Mouse (Mus musculus) liver, embryonic 14.5 days (tissue): ENCODE measurements around the gene Washc4. TPM values are rescaled to one million over a fixed set of nuclear protein-coding genes. Genes with fewer than 3 reads are reported as not detected.

Experiments
- ATAC-seq: fragments of 200-750 bp; cut with Nextera tagmentation; 2 replicates; pipeline ENCODE4 v1.8.0; 2017; ENCODE audit warnings: moderate number of reproducible peaks, mild to moderate bottlenecking, moderate library complexity; ENCODE audit not compliant: insufficient read depth
- DNase-seq, 3 experiments: peaks; one replicate each; pipeline ENCODE4 v3.0.0-alpha.2; 2012 to 2013; ENCODE audit warnings: low read depth in 3 of 3, low spot score in 3 of 3
- H3K27ac ChIP-seq: fragments of 300-500 bp; sonication (generic); 2 replicates; pipeline ENCODE4 v1.5.1; 2014; ENCODE audit warnings: moderate library complexity, mild to moderate bottlenecking, control low read depth, inconsistent platforms
- H3K27me3 ChIP-seq: fragments of 300-500 bp; sonication (generic); 2 replicates; pipeline ENCODE4 v1.6.1; 2014; ENCODE audit warnings: mild to moderate bottlenecking, low read length, moderate library complexity; ENCODE audit not compliant: control insufficient read depth, insufficient read depth
- H3K36me3 ChIP-seq: fragments of 300-500 bp; sonication (generic); replicated peaks from 2 replicates; pipeline ENCODE4 v1.6.1; 2014; ENCODE audit warnings: low read depth; ENCODE audit not compliant: control insufficient read depth, insufficient read depth
- H3K4me1 ChIP-seq, 2 experiments: fragments of 200-500 bp in 1 of 2; fragments of 300-500 bp in 1 of 2; sonication (generic) in 1 of 2; replicated peaks; 2 replicates each; pipeline ENCODE4 v1.6.1; 2012 to 2014; ENCODE audit warnings: antibody characterized with exemption in 1 of 2, inconsistent platforms in 1 of 2, low read length in 1 of 2; ENCODE audit not compliant: control insufficient read depth in 2 of 2, insufficient read depth in 2 of 2
- H3K4me2 ChIP-seq: fragments of 300-500 bp; sonication (generic); 2 replicates; pipeline ENCODE4 v1.6.1; 2014; ENCODE audit warnings: low read depth, mild to moderate bottlenecking, control low read depth, moderate library complexity
- H3K4me3 ChIP-seq, 2 experiments: fragments of 200-500 bp in 1 of 2; fragments of 300-500 bp in 1 of 2; sonication (generic) in 1 of 2; 2 replicates each; pipeline ENCODE4 v1.5.1; 2012 to 2014; ENCODE audit warnings: low read depth in 2 of 2, low read length in 2 of 2, mild to moderate bottlenecking in 2 of 2, control low read depth in 1 of 2, inconsistent platforms in 1 of 2, moderate library complexity in 1 of 2; ENCODE audit not compliant: insufficient read depth in 1 of 2
- H3K9ac ChIP-seq: fragments of 300-500 bp; sonication (generic); replicated peaks from 2 replicates; pipeline ENCODE4 v1.6.1; 2014; ENCODE audit warnings: mild to moderate bottlenecking, control low read depth, moderate library complexity
- H3K9me3 ChIP-seq: fragments of 300-500 bp; sonication (generic); 2 replicates; pipeline ENCODE4 v1.6.1; 2016; ENCODE audit warnings: low read length, mixed read lengths; ENCODE audit not compliant: control insufficient read depth
- CTCF ChIP-seq: IDR thresholded peaks from 2 replicates; pipeline ENCODE4 v1.5.1; 2016; ENCODE audit warnings: antibody characterized with exemption, low read depth, control low read depth
- EP300 ChIP-seq: IDR thresholded peaks from 2 replicates; pipeline ENCODE4 v1.6.1; 2016; ENCODE audit warnings: antibody characterized with exemption, low read depth
- WGBS: fragments of 180-500 bp; shearing (Covaris S2); extraction: QIAGEN DNeasy Blood & Tissue Kit; methylation state at CpG from one replicate; pipeline ENCODE4 v1.1.7; 2014; ENCODE audit not compliant: insufficient replicate concordance; 5-methylcytosine and 5-hydroxymethylcytosine counted together
- polyA plus RNA-seq, 2 experiments: library from polyadenylated mRNA; depleted of rRNA in 1 of 2; stranded (reverse) in 1 of 2; unstranded in 1 of 2; fragments of >200 nt; fragmentation: Nextera tagmentation in 1 of 2; extraction: Ambion mirVana in 1 of 2; gene quantifications; 2 replicates each; pipeline versions ENCODE4 v1.2.1 to v1.2.3; 2012 to 2014

Gene Washc4
- polyA plus RNA-seq, 2 experiments: 2.7 to 9.6 TPM

GRCm38 (mm10) chr10:83594526-83594925 lies 51.0 kb downstream of the Washc4 start:
- ATAC-seq (no peak), DNase-seq (no peak)
- Histone ChIP-seq H3K27ac (no peak overlapping the region), H3K27me3 (no peaks in the 10 kb centered on the region), H3K9ac (no peak overlapping the region), H3K4me1 (no peaks in the 10 kb centered on the region), H3K4me2 (no peak overlapping the region), H3K36me3 (peaks cover 24% of the 10 kb centered on the region), H3K4me3 (no peak overlapping the region), H3K9me3 (no peaks in the 10 kb centered on the region)
- WGBS: 78% methylated on average over 5 of the region's 5 CpGs
- TF ChIP-seq CTCF (no peak), EP300 (no peak)

- Histone ChIP-seq H3K27ac (no peak overlapping the region), H3K27me3 (no peaks in the 10 kb centered on the region), H3K36me3 (peaks cover 4% of the 10 kb centered on the region), H3K4me2 (no peak overlapping the region), H3K4me1 (no peaks in the 10 kb centered on the region), H3K9ac (no peak overlapping the region), H3K9me3 (no peaks in the 10 kb centered on the region), H3K4me3 (no peak overlapping the region)
- TF ChIP-seq EP300 (no peak), CTCF (no peak)
- no peak for ATAC-seq
- DNase-seq: no peak
- WGBS: 84% methylated on average over 11 of the region's 11 CpGs
These were observed 57.1 kb downstream of the Washc4 start for GRCm38 (mm10) chr10:83600650-83601049.

- DNase-seq (no peak), ATAC-seq (no peak)
- no peak overlapping the region for H3K9ac ChIP-seq
- no peak overlapping the region for H3K27ac ChIP-seq
- no peak overlapping the region for H3K4me2 ChIP-seq
- no peaks in the 10 kb centered on the region for H3K4me1 ChIP-seq
- no peaks in the 10 kb centered on the region for H3K27me3 ChIP-seq
- no peak overlapping the region for H3K4me3 ChIP-seq
- WGBS: 82% methylated on average over 10 of the region's 10 CpGs
- no peaks in the 10 kb centered on the region; the same call in none of the 2 replicates for H3K36me3 ChIP-seq
- TF ChIP-seq EP300 (no peak), CTCF (no peak)
- no peaks in the 10 kb centered on the region for H3K9me3 ChIP-seq
These were observed 60.5 kb downstream of the Washc4 start for GRCm38 (mm10) chr10:83603956-83604564.

- no peaks in the 10 kb centered on the region; the same call in 1 of the 2 replicates for H3K36me3 ChIP-seq
- no peaks in the 10 kb centered on the region for H3K4me1 ChIP-seq
- TF ChIP-seq CTCF (no peak), EP300 (no peak)
- H3K4me2 ChIP-seq: no peak overlapping the region
- no peak overlapping the region for H3K4me3 ChIP-seq
- DNase-seq (no peak), ATAC-seq (no peak)
- no peak overlapping the region for H3K27ac ChIP-seq
- WGBS: 85% methylated on average over 8 of the region's 8 CpGs
- H3K27me3 ChIP-seq: no peaks in the 10 kb centered on the region
- no peaks in the 10 kb centered on the region for H3K9me3 ChIP-seq
- no peak overlapping the region for H3K9ac ChIP-seq
These were observed 62.2 kb downstream of the Washc4 start for GRCm38 (mm10) chr10:83605637-83606183.

GRCm38 (mm10) chr10:83607111-83607510 lies 63.6 kb downstream of the Washc4 start:
- H3K4me2 ChIP-seq: no peak overlapping the region
- no peak overlapping the region for H3K9ac ChIP-seq
- no peaks in the 10 kb centered on the region for H3K36me3 ChIP-seq
- TF ChIP-seq EP300 (no peak), CTCF (no peak)
- no peaks in the 10 kb centered on the region for H3K4me1 ChIP-seq
- H3K9me3 ChIP-seq: no peaks in the 10 kb centered on the region
- no peak for DNase-seq
- 76% methylated on average over 3 of the region's 3 CpGs for WGBS
- H3K27ac ChIP-seq: no peak overlapping the region
- H3K4me3 ChIP-seq: no peak overlapping the region
- H3K27me3 ChIP-seq: no peaks in the 10 kb centered on the region
- ATAC-seq: no peak
